Mouse (Mus musculus) stomach, embryonic 14.5 days (tissue): ENCODE measurements at regions not wholly inside any gene's neighbourhood (a gene's known extent, or its start where the extent isn't known, plus 50 kb on each side); places are given as distances from the start of the nearest gene placed in this dataset.

Source experiments
- ATAC-seq: fragments of 200-750 bp; cut with Nextera tagmentation; 2 replicates; pipeline ENCODE4 v1.8.0; 2017; ENCODE audit warnings: low read depth, moderate TSS enrichment; ENCODE audit not compliant: insufficient number of reproducible peaks, insufficient read depth, low FRiP score
- H3K27ac ChIP-seq: fragments of 300-500 bp; sonication (generic); 2 replicates; pipeline ENCODE4 v1.5.1; 2014; ENCODE audit warnings: mild to moderate bottlenecking, low read length, moderate library complexity, mixed read lengths
- H3K27me3 ChIP-seq: fragments of 300-500 bp; sonication (generic); 2 replicates; pipeline ENCODE4 v1.6.1; 2014; ENCODE audit warnings: low read length, control low read depth, mixed read lengths; ENCODE audit not compliant: control insufficient read depth, insufficient read depth
- H3K36me3 ChIP-seq: fragments of 300-500 bp; sonication (generic); 2 replicates; pipeline ENCODE4 v1.6.1; 2014; ENCODE audit warnings: mild to moderate bottlenecking, control low read depth, low read length, moderate library complexity, mixed read lengths; ENCODE audit not compliant: control insufficient read depth, insufficient read depth
- H3K4me1 ChIP-seq: fragments of 300-500 bp; sonication (generic); 2 replicates; pipeline ENCODE4 v1.6.1; 2014; ENCODE audit warnings: low read length, control low read depth, mixed read lengths; ENCODE audit not compliant: control insufficient read depth, insufficient read depth
- H3K4me2 ChIP-seq: fragments of 300-500 bp; sonication (generic); replicated peaks from 2 replicates; pipeline ENCODE4 v1.6.1; 2014; ENCODE audit warnings: low read depth, low read length, control low read depth
- H3K4me3 ChIP-seq: fragments of 300-500 bp; sonication (generic); 2 replicates; pipeline ENCODE4 v1.5.1; 2014; ENCODE audit warnings: low read depth, low read length, control low read depth
- H3K9ac ChIP-seq: fragments of 300-500 bp; sonication (generic); replicated peaks from 2 replicates; pipeline ENCODE4 v1.6.1; 2014; ENCODE audit warnings: low read depth, mild to moderate bottlenecking, control low read depth, low read length, moderate library complexity, mixed read lengths
- H3K9me3 ChIP-seq: fragments of 300-500 bp; sonication (generic); 2 replicates; pipeline ENCODE4 v1.6.1; 2016; ENCODE audit warnings: low read depth, low read length, control low read depth; ENCODE audit not compliant: control insufficient read depth
- WGBS: fragments of 180-500 bp; shearing (Covaris S2); extraction: QIAGEN DNeasy Blood & Tissue Kit; methylation state at CpG from one replicate; pipeline ENCODE4 v1.1.7; 2014; 5-methylcytosine and 5-hydroxymethylcytosine counted together

- ATAC-seq = no peak
- 80% methylated on average over 5 of the region's 5 CpGs for WGBS
Observed at GRCm38 (mm10) chr9:11279409-11280127, 375.0 kb upstream of the Cntn5 start.

DNA sequence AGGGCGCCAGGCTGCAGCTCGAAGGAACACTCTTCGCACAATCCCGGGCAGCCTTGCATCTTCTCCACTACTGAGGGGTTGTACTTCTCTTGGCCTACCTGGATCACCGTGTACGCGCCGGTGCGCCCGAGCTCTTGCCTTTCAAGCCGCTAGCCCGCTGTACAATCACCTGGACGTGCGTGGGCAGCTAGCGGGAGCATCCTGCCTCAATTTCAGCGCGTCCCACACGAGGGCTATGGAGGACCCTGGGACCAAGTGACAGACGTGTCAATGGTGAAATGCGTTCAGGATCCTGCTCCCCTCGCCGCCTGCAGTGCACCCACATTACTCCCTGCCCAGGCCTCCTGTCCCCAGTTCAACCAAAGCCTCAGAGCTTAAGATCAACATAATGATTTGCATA is 373.2 kb upstream of the Cntn5 start:
- no peak for ATAC-seq
- H3K9ac ChIP-seq = no peak overlapping the region
- 92% methylated on average over 22 of the region's 22 CpGs for WGBS

More at GRCm38 (mm10) chr9:11279409-11280127, 375.0 kb upstream of the Cntn5 start:
- Histone ChIP-seq H3K9me3 (no peaks in the 10 kb centered on the region), H3K4me3 (no peak overlapping the region), H3K4me1 (no peaks in the 10 kb centered on the region), H3K9ac (no peak overlapping the region), H3K27ac (no peak overlapping the region), H3K36me3 (no peaks in the 10 kb centered on the region), H3K4me2 (no peak overlapping the region), H3K27me3 (no peaks in the 10 kb centered on the region)

GRCm38 (mm10) chr9:11276966-11277365 is 372.4 kb upstream of the Cntn5 start:
- ATAC-seq = no peak
- no peaks in the 10 kb centered on the region for H3K4me1 ChIP-seq
- 78% methylated on average over 4 of the region's 4 CpGs for WGBS
- H3K9me3 ChIP-seq = no peaks in the 10 kb centered on the region
- no peaks in the 10 kb centered on the region for H3K36me3 ChIP-seq
- H3K4me3 ChIP-seq = no peak overlapping the region
- no peak overlapping the region for H3K27ac ChIP-seq
- H3K4me2 ChIP-seq = no peak overlapping the region
- H3K27me3 ChIP-seq = no peaks in the 10 kb centered on the region
- H3K9ac ChIP-seq = no peak overlapping the region

More for the DNA sequence above, 373.2 kb upstream of the Cntn5 start:
- Histone ChIP-seq H3K4me3 (no peak overlapping the region), H3K27me3 (no peaks in the 10 kb centered on the region), H3K4me1 (no peaks in the 10 kb centered on the region), H3K36me3 (no peaks in the 10 kb centered on the region), H3K27ac (no peak overlapping the region), H3K9me3 (no peaks in the 10 kb centered on the region), H3K4me2 (no peak overlapping the region)

DNA sequence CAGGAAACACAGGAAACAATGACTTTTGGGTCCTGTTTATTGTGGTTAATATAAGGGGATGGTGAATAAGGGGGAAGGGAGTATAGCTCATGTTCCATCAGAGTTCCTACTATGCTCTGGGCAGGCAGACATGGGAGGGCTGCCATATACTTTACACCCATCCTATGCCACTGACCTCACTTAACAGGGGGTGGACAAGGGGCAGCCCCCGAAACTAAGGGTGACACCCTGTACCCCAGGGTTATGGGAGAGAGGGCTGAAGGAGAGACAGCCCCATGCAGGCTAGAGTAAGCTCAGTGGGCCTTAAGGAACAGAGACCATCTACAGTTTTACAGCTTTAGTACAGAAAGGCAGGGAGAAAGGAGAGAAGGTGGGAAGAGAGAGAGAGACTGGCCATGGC is 352.3 kb upstream of the Cntn5 start:
- WGBS = 67% methylated on average over 1 of the region's 1 CpGs
- no peaks in the 10 kb centered on the region for H3K36me3 ChIP-seq
- no peaks in the 10 kb centered on the region for H3K9me3 ChIP-seq
- no peaks in the 10 kb centered on the region for H3K4me1 ChIP-seq
- H3K27ac ChIP-seq = no peak overlapping the region
- no peaks in the 10 kb centered on the region for H3K27me3 ChIP-seq
- ATAC-seq = no peak
- no peak overlapping the region for H3K9ac ChIP-seq
- no peak overlapping the region for H3K4me2 ChIP-seq
- H3K4me3 ChIP-seq = no peak overlapping the region

DNA sequence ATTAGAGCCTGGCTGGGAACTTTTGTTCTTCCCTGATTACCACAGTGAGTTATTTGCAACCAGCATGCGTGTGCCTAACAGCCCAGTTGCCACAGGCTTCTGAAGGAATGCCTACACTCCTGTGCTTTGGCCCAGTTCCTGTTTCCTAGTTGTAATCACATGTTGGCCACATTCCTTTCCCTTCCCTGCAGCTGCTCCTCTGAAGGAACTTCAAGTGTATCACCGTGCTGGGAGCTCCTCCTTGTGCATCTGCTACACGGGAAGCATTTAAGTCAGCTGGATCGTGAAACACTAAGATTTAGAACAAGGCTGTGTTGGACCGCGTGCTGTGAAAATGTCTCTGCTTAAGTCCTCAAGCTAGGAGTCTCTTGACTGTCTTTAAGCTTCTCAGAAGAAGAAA is 302.3 kb upstream of the Cntn5 start:
- Histone ChIP-seq H3K4me1 (no peaks in the 10 kb centered on the region), H3K36me3 (no peaks in the 10 kb centered on the region), H3K9me3 (no peaks in the 10 kb centered on the region), H3K9ac (no peak overlapping the region), H3K27me3 (no peaks in the 10 kb centered on the region), H3K4me2 (no peak overlapping the region), H3K27ac (no peak overlapping the region), H3K4me3 (no peak overlapping the region)
- 72% methylated on average over 6 of the region's 6 CpGs for WGBS
- no peak for ATAC-seq

DNA sequence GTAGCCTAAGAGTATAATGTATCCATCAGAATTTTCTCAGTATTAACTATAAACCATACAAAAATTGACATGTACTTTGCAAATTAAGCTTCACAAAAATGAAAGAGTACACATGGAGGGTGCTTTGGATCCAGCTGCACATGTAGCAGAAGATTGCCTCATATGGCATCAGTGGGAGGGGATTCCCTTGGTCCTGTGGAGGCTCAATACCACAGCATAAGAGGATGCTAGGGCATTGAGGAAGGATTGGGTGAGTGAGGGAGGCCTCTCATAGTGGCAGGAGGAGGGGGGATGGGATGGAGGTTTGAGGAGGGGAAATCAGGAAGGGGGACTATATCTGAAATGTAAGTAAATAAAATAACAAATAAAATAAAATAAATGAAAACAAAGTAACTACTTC is 301.7 kb upstream of the Cntn5 start:
- Histone ChIP-seq H3K27ac (no peak overlapping the region), H3K4me2 (no peak overlapping the region), H3K4me1 (no peaks in the 10 kb centered on the region), H3K27me3 (no peaks in the 10 kb centered on the region), H3K9ac (no peak overlapping the region), H3K36me3 (no peaks in the 10 kb centered on the region), H3K4me3 (no peak overlapping the region), H3K9me3 (no peaks in the 10 kb centered on the region)
- ATAC-seq = no peak

DNA sequence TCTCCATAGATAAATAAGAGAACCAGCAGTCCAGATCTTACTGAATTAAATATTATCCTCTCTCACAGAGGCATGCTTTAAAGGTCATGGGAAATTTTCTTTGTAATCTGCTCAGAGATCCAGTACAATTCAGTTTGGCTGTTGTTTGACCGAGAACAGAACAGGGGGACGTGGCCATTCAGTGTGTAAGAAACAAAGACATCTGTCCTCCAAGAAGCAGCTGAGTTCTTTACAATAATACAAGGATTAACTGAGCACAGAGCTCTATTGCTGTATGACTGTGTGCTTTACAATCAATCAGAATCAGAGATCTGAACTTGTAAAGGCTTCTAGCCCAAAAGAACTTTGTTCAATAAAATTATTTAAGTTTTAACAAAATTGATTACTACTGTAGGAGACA is 287.6 kb upstream of the Cntn5 start:
- H3K27me3 ChIP-seq = no peaks in the 10 kb centered on the region
- 42% methylated on average over 2 of the region's 2 CpGs for WGBS
- no peaks in the 10 kb centered on the region for H3K36me3 ChIP-seq
- no peak overlapping the region for H3K27ac ChIP-seq
- H3K9ac ChIP-seq = no peak overlapping the region
- no peaks in the 10 kb centered on the region for H3K9me3 ChIP-seq
- H3K4me2 ChIP-seq = no peak overlapping the region
- ATAC-seq = no peak
- H3K4me1 ChIP-seq = no peaks in the 10 kb centered on the region
- no peak overlapping the region for H3K4me3 ChIP-seq

- Histone ChIP-seq H3K27me3 (no peaks in the 10 kb centered on the region), H3K27ac (no peak overlapping the region), H3K4me2 (no peak overlapping the region), H3K4me3 (no peak overlapping the region), H3K9me3 (no peaks in the 10 kb centered on the region), H3K4me1 (no peaks in the 10 kb centered on the region), H3K36me3 (no peaks in the 10 kb centered on the region), H3K9ac (no peak overlapping the region)
- 92% methylated on average over 1 of the region's 1 CpGs for WGBS
- ATAC-seq = no peak
Observed at GRCm38 (mm10) chr9:11145799-11146198, 241.2 kb upstream of the Cntn5 start.

DNA sequence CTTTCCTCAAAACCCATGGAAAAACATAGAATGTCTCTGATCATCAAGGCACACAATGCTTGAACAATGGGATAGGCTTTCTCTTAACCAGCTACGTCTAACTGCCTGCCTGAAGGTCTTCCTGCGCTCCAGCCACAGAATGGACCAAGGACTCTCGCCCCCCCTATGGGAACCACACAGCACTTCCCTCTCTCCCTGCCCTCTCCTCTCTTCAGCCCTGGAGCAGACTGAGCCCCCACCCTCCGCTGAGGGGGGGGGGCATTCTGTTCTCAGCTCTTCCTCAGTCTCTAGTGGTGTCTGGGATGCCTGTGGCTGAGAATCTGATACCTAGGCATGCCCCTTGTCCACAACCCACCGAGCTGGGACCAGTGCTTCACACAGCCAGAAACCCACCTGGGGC is 222.3 kb upstream of the Cntn5 start:
- H3K27ac ChIP-seq = no peak overlapping the region
- H3K4me2 ChIP-seq = no peak overlapping the region
- H3K9ac ChIP-seq = no peak overlapping the region
- H3K4me3 ChIP-seq = no peak overlapping the region
- H3K36me3 ChIP-seq = no peaks in the 10 kb centered on the region
- ATAC-seq = no peak
- 76% methylated on average over 5 of the region's 5 CpGs for WGBS
- H3K4me1 ChIP-seq = no peaks in the 10 kb centered on the region
- H3K9me3 ChIP-seq = no peaks in the 10 kb centered on the region
- H3K27me3 ChIP-seq = no peaks in the 10 kb centered on the region
